Mouse (Mus musculus): ENCODE data around the gene Fam221a. TPM values are rescaled to one million over a fixed set of nuclear protein-coding genes. Genes with fewer than 3 reads are reported as not detected.

Fam221a gene
- 1.4 and 1.8 TPM in 2 replicates for polyA plus RNA-seq (2012; rRNA removed)

DNA sequence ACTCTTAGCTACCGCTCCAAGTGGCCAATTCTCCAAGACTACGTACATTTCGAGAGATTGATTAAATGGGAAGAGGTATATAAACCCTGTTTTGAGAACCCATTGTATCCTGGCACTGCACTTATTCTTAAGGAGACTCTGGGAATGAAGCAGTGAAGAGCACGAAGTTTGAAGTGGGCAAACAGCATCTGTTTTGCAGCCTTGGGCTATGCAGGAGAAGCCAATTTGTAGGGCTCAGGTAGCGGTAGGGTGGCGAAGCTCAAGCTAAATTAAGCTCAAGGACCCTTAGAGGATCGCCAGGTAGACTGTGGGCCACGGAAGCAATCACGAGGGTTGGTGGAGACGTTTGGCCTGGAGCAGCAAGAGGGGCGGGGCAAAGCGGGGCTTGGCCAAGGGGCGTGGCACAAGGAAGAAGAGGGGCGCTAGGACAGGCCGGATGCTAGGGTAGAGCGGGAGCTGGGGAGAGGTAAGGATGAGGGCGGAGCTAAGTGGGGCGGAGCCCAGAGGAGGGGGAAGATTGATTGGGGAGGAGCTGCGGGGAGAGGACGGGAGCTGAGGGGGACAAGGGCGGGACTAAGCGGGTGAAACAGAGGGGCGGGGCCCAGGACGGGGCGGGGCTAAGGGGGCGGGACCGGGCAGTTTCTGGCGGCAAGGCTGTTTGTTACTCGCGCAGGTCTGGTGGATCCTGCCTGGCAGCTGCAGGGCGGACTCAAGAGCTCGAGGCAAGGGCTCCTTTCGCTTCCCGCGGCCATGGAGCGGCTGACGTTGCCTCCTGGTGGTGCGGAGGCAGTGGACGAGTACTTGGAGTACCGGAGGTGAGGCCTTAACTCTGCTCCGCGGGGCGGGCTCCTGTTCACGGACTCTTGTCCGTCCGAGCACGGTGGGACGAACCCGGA is at the start of gene Fam221a:
TSS of gene Fam221a (plus strand) at position 581 of the 896 bp plus-strand sequence.
- DNase-seq (ENCODE audit: extremely low spot score in 1 of 2, low spot score in 1 of 2) = peak; percentile 36 to 53

- DNase-seq (ENCODE audit: extremely low spot score in 1 of 2, low spot score in 1 of 2) = peak; percentile 96 to 99
Observed at GRCm38 (mm10) chr6:49318966-49319594, 48.5 kb upstream of the Fam221a start, which contains the start of gene Ccdc126. TSS of gene Ccdc126 (plus strand) at chr6:49319274.

DNA sequence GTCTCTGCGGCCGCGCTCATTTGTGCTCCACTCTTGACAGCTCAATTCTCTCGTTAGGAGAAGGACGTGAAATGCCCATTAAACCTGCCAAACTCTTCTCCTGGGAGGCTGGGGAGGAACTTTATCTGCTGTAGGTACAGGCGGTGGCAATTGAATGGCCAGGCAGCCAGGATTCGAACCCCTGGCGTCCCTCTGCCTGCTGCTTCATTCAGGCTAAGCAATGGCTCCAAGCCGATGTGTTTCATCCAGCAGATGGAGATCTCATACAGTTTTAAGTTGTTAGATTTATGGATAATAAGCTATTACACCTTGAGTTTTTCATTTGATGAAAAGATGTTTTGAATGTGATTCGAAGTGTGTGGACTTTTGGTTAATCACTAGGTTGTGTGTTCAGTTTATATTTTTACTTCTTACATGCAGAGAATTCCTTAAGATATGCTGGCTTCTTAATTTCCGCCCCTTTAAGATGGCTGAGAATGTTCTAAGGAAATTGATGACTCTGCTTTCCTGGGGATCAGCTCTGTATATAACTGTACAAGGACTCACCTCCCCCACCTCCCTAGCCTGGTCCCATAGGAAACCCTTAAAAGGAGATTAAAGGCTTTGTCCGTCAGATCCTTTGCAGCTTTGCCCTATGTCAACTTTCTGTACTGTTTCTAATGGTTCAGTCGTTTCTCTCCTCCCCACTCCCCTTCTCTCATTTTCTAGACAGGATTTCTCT is 47.8 kb upstream of the Fam221a start:
- DNase-seq (ENCODE audit: extremely low spot score in 1 of 2, low spot score in 1 of 2) = peak in 1 of 2 experiments; percentile 46

GRCm38 (mm10) chr6:49321341-49321740 is 46.2 kb upstream of the Fam221a start:
- DNase-seq (ENCODE audit: extremely low spot score in 1 of 2, low spot score in 1 of 2) = no peak

GRCm38 (mm10) chr6:49322056-49322455 is 45.5 kb upstream of the Fam221a start:
- DNase-seq (ENCODE audit: extremely low spot score in 1 of 2, low spot score in 1 of 2) = peak in 1 of 2 experiments; percentile 16

- no peak for DNase-seq (ENCODE audit: extremely low spot score in 1 of 2, low spot score in 1 of 2)
Observed at GRCm38 (mm10) chr6:49322986-49323385, 44.6 kb upstream of the Fam221a start.

DNA sequence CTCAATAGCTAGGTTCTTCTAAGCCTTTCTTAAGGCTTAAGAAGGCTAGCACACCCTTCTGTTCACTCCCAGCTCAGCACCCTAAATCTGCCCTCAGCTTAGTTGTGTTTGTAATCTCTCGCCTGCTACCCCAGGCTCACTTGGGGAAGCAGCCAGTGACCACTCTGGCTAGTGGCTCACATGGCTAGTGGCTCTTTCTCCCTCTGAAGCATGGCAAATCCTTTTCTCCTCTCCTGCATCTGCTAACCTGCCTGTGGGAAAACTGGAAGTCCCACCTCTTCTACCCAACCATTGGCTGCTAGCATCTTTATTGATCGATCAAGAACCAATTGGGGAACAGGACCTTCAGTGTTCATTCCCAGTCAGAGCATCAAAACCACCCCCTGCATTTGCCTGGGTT is 43.0 kb upstream of the Fam221a start:
- no peak for DNase-seq (ENCODE audit: extremely low spot score in 1 of 2, low spot score in 1 of 2)

DNA sequence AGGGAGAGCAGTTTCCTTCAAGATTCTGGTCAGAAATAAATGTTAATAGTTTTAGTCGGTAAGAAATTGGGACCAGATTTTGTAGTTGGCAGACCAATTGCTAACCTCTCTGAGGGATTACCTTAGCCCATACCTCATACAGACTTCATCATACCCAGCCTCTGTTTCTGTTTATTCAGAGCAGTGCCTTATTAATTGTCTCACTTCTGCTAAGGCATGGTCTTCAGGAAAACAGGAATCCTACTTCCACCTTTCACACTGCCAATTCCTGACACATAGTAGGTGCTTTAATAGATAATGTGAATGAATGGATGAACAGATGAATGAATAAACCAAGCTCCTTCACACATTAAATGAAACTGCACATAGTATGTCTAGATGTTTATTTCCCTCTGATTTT is 42.2 kb upstream of the Fam221a start:
- no peak for DNase-seq (ENCODE audit: extremely low spot score in 1 of 2, low spot score in 1 of 2)

GRCm38 (mm10) chr6:49326846-49327245 is 40.7 kb upstream of the Fam221a start:
- DNase-seq (ENCODE audit: extremely low spot score in 1 of 2, low spot score in 1 of 2) = no peak

DNA sequence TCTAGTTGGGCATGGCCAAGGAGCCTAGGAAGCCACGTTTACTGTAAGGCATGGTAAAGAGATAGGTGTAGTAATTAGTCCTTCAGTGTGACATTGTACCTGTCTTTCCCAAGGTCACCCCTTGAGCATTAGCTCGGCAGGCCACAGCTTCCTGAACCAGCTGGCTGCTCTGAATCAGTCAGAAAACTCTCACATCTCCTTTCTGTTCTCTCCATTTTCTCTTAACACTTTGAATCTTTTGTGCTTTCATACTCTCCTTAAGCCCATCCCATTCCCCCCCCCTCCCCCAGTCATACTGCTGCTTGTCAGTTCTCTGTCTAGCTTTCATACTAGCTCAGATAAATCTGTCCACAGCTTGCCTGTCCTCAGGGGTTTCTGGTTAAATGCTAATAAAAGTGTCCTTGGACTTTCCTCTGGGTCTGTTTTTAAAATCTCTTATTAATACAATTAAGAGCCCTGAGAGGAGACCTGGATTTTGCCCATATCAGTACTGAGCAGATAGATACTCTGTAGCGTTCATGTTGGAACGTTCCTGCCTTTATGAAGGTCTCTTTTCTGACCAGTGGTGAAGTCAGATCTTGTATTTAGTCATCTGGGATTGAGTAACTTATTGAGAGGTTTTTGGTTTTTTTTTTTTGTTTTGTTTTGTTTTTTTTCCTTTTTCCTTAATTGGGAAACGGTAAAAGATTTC is 36.0 kb upstream of the Fam221a start:
- DNase-seq (ENCODE audit: extremely low spot score in 1 of 2, low spot score in 1 of 2) = no peak

DNA sequence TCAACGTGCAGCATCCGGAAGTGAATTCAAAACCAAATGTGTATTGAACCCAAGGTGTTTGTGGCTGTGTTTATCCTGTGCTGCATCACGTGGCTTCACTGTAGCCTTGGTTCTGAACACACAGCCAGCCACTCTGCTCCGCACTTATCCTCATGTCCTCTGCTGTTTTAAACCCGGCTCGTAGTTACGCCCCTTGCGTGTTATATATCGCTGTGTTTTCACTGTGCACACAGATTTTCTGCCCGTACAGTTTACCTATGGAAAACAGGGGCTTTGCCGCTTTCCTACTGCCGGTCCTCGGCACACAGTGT is 35.5 kb upstream of the Fam221a start:
- DNase-seq (ENCODE audit: extremely low spot score in 1 of 2, low spot score in 1 of 2) = no peak

GRCm38 (mm10) chr6:49338566-49338965 is 29.0 kb upstream of the Fam221a start:
- DNase-seq (ENCODE audit: extremely low spot score in 1 of 2, low spot score in 1 of 2) = no peak

GRCm38 (mm10) chr6:49339145-49339544 is 28.4 kb upstream of the Fam221a start:
- DNase-seq (ENCODE audit: extremely low spot score in 1 of 2, low spot score in 1 of 2) = peak in 1 of 2 experiments; percentile 41

DNA sequence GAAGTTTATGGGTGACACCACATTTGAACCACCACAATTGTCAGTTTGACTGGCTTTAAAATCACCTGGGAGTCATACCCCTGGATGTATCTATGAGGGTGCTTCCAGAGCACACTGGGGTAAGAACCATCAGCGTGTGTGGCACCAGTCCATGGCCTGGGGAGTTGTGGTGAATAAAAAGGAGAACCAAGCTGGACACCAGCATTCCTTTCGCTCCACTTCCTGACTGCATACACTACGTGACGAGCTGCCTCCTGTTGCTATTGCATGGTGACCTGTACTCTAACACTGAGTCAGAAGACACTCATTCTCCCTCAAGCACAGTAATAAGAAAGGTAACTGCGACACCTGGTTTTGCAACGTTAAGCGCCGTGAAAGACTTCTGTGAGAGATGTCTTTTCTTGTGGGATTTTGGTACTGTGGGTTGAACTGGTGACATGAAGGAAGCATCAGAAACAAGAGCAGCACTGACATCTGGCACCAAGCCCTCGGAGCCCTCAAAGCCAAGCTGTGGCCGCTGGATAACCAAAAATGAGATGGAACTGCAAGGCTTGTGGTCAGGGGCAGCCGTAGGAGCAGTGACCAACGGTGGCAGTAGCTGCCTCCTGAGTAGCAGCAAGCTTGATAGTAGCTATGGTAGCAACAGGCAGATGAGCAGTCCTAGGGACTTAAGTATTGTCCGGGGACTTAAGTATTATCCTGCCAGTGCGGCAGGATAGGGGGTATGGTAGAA is 23.6 kb upstream of the Fam221a start:
- DNase-seq (ENCODE audit: extremely low spot score in 1 of 2, low spot score in 1 of 2) = no peak

GRCm38 (mm10) chr6:49349826-49350225 is 17.7 kb upstream of the Fam221a start:
- no peak for DNase-seq (ENCODE audit: extremely low spot score in 1 of 2, low spot score in 1 of 2)

DNA sequence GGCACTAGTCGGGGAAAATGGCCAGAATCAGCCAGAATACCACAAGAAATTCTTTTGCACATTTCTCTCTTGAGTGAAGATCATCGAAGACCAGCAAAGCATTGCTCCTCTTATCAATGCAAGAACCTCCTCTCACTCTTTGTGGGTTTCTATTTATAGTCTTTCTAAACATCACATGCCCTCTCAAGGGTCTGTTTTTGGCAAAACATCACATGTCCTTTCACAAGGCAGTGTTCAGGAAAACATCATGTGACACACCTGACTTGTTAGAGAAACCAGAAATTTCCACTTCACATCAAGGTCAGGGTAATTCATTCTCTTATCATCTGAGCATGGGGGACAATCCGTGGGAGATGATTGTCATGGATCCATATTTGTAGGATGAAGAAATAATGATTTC is 12.9 kb upstream of the Fam221a start:
- no peak for DNase-seq (ENCODE audit: extremely low spot score in 1 of 2, low spot score in 1 of 2)

DNA sequence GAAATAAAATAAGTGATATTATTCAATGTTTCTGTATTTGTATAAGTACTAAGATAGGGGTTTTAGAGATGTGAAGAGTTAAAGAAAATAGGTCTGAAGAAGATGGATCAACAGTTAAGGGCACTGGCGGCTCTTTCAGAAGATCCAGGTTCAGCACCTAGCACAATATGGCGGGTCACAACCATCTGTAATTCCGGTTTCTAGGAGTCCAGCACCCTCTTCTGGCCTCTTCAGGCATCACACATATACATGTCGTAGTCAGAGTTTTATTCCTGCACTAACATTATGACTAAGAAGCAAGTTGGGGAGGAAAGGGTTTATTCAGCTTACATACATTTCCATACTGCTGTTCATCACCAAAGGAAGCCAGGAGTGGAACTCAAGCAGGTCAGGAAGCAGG is 12.4 kb upstream of the Fam221a start:
- DNase-seq (ENCODE audit: extremely low spot score in 1 of 2, low spot score in 1 of 2) = no peak

- DNase-seq (ENCODE audit: extremely low spot score in 1 of 2, low spot score in 1 of 2) = peak in 1 of 2 experiments; percentile 4
Observed at GRCm38 (mm10) chr6:49360420-49360819, 7.1 kb upstream of the Fam221a start.

DNA sequence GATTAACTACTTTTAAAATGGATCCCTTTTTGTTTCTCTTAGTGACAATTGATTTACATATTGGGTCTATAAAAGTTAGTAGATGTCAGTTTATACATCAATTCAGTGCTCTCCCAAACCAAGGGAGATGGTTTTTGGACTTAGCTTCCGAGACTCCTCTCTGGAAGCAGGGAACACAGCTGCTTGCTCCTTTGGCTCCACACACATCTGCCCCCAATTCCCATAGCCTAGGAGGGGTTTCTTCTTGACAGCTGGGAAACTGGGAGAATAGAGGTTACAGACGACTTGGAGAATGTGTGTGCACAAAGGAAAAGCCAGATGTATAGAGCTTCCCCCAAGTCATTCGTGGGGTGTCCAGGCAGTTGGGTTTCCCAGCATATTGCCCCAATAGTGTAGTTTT is 673 bp downstream of the Fam221a start:
- DNase-seq (ENCODE audit: extremely low spot score in 1 of 2, low spot score in 1 of 2) = no peak

- DNase-seq (ENCODE audit: extremely low spot score in 1 of 2, low spot score in 1 of 2) = no peak
Observed at GRCm38 (mm10) chr6:49372705-49373104, 5.2 kb downstream of the Fam221a start.
